Mouse (Mus musculus): Measurements from ENCODE around the gene Tango6. TPM values are rescaled to one million over a fixed set of nuclear protein-coding genes. Genes with fewer than 3 reads are reported as not detected.

Gene Tango6
- polyA plus RNA-seq, 1 experiment from 2014 or later: 6.0 TPM

- no peak for ATAC-seq (ENCODE audit: low read depth)
- 87% methylated on average over 5 of the region's 5 CpGs for WGBS
- H3K4me2 ChIP-seq: no peak overlapping the region
Measured at GRCm38 (mm10) chr8:106829526-106830045, 146.7 kb downstream of the Tango6 start.

GRCm38 (mm10) chr8:106834899-106835298 is 152.0 kb downstream of the Tango6 start:
- no peaks in the 10 kb centered on the region for H3K27me3 ChIP-seq
- no peaks in the 10 kb centered on the region for H3K36me3 ChIP-seq
- H3K4me2 ChIP-seq: no peak overlapping the region
- 82% methylated on average over 1 of the region's 1 CpGs for WGBS
- H3K4me3 ChIP-seq: no peak overlapping the region
- H3K27ac ChIP-seq (replicated peaks): no peak overlapping the region
- H3K4me1 ChIP-seq (replicated peaks): peaks cover 13% of the 10 kb centered on the region
- ATAC-seq (ENCODE audit: low read depth): no peak
- no peaks in the 10 kb centered on the region for H3K9me3 ChIP-seq
- no peak overlapping the region for H3K9ac ChIP-seq

More at GRCm38 (mm10) chr8:106829526-106830045, 146.7 kb downstream of the Tango6 start:
- H3K27me3 ChIP-seq: no peaks in the 10 kb centered on the region
- H3K27ac ChIP-seq (replicated peaks): no peak overlapping the region
- no peaks in the 10 kb centered on the region for H3K4me1 ChIP-seq (replicated peaks)
- no peak overlapping the region for H3K9ac ChIP-seq
- H3K4me3 ChIP-seq: no peak overlapping the region
- no peaks in the 10 kb centered on the region; the same call in 1 of the 2 replicates for H3K36me3 ChIP-seq
- H3K9me3 ChIP-seq: no peaks in the 10 kb centered on the region

- Histone ChIP-seq H3K4me1 (replicated peaks) (peaks cover 17% of the 10 kb centered on the region), H3K9ac (no peak overlapping the region), H3K4me3 (no peak overlapping the region), H3K36me3 (no peaks in the 10 kb centered on the region), H3K4me2 (no peak overlapping the region), H3K27ac (replicated peaks) (no peak overlapping the region), H3K27me3 (no peaks in the 10 kb centered on the region), H3K9me3 (no peaks in the 10 kb centered on the region)
- 81% methylated on average over 6 of the region's 6 CpGs for WGBS
- no peak for ATAC-seq (ENCODE audit: low read depth)
Measured at GRCm38 (mm10) chr8:106836525-106836924, 153.7 kb downstream of the Tango6 start.

GRCm38 (mm10) chr8:106838803-106839202 is 155.9 kb downstream of the Tango6 start:
- 84% methylated on average over 6 of the region's 6 CpGs for WGBS
- Histone ChIP-seq H3K4me2 (no peak overlapping the region), H3K9ac (peak overlapping the region; percentile 38; the same call in 1 of the 2 replicates), H3K36me3 (peaks cover 4% of the 10 kb centered on the region; the same call in 1 of the 2 replicates), H3K9me3 (no peaks in the 10 kb centered on the region), H3K27ac (replicated peaks) (peak overlapping the region; percentile 66; the same call in 1 of the 2 replicates), H3K4me3 (no peak overlapping the region), H3K27me3 (no peaks in the 10 kb centered on the region), H3K4me1 (replicated peaks) (peaks cover 17% of the 10 kb centered on the region)
- ATAC-seq (ENCODE audit: low read depth): no peak

- 41% methylated on average over 11 of the region's 11 CpGs for WGBS
- ATAC-seq (ENCODE audit: low read depth): no peak
- H3K4me2 ChIP-seq: no peak overlapping the region
Measured at GRCm38 (mm10) chr8:106839209-106840001, 156.5 kb downstream of the Tango6 start.

GRCm38 (mm10) chr8:106850034-106850433 is 167.2 kb downstream of the Tango6 start:
- WGBS: 86% methylated on average over 10 of the region's 10 CpGs
- H3K27me3 ChIP-seq: no peaks in the 10 kb centered on the region
- H3K27ac ChIP-seq (replicated peaks): no peak overlapping the region
- H3K4me1 ChIP-seq (replicated peaks): no peaks in the 10 kb centered on the region
- H3K9ac ChIP-seq: no peak overlapping the region
- no peaks in the 10 kb centered on the region for H3K9me3 ChIP-seq
- no peak overlapping the region for H3K4me2 ChIP-seq
- H3K4me3 ChIP-seq: no peak overlapping the region
- H3K36me3 ChIP-seq: no peaks in the 10 kb centered on the region
- no peak for ATAC-seq (ENCODE audit: low read depth)

More at GRCm38 (mm10) chr8:106839209-106840001, 156.5 kb downstream of the Tango6 start:
- Histone ChIP-seq H3K9me3 (no peaks in the 10 kb centered on the region), H3K27ac (replicated peaks) (peak overlapping the region; percentile 66), H3K4me1 (replicated peaks) (peaks cover 17% of the 10 kb centered on the region), H3K4me3 (no peak overlapping the region), H3K27me3 (no peaks in the 10 kb centered on the region), H3K9ac (peak overlapping the region; percentile 38; the same call in 1 of the 2 replicates), H3K36me3 (peaks cover 4% of the 10 kb centered on the region; the same call in 1 of the 2 replicates)

GRCm38 (mm10) chr8:106854534-106855241 is 171.8 kb downstream of the Tango6 start:
- H3K27me3 ChIP-seq: no peaks in the 10 kb centered on the region
- no peaks in the 10 kb centered on the region for H3K36me3 ChIP-seq
- H3K4me2 ChIP-seq: no peak overlapping the region
- 0 out of 2 replicates have a peak overlapping the region, but pooled peaks have one; percentile 17 for H3K9ac ChIP-seq
- no peak for ATAC-seq (ENCODE audit: low read depth)
- no peaks in the 10 kb centered on the region for H3K9me3 ChIP-seq
- no peak overlapping the region for H3K27ac ChIP-seq (replicated peaks)
- no peak overlapping the region for H3K4me3 ChIP-seq
- 45% methylated on average over 8 of the region's 8 CpGs for WGBS
- H3K4me1 ChIP-seq (replicated peaks): no peaks in the 10 kb centered on the region

GRCm38 (mm10) chr8:106855242-106855562 is 172.3 kb downstream of the Tango6 start:
- Histone ChIP-seq H3K4me1 (replicated peaks) (no peaks in the 10 kb centered on the region), H3K36me3 (no peaks in the 10 kb centered on the region), H3K4me3 (no peak overlapping the region), H3K27me3 (no peaks in the 10 kb centered on the region), H3K27ac (replicated peaks) (no peak overlapping the region), H3K9me3 (no peaks in the 10 kb centered on the region), H3K9ac (0 out of 2 replicates have a peak overlapping the region, but pooled peaks have one; percentile 17), H3K4me2 (no peak overlapping the region)
- 83% methylated on average over 3 of the region's 3 CpGs for WGBS
- no peak for ATAC-seq (ENCODE audit: low read depth)

GRCm38 (mm10) chr8:106862845-106863244 is 180.0 kb downstream of the Tango6 start:
- Histone ChIP-seq H3K4me1 (replicated peaks) (0 out of 2 replicates have a peak, but pooled peaks cover 6% of the 10 kb centered on the region), H3K9me3 (no peaks in the 10 kb centered on the region), H3K27me3 (peaks cover 9% of the 10 kb centered on the region; the same call in 1 of the 2 replicates), H3K9ac (no peak overlapping the region), H3K27ac (replicated peaks) (no peak overlapping the region), H3K36me3 (no peaks in the 10 kb centered on the region), H3K4me2 (no peak overlapping the region), H3K4me3 (no peak overlapping the region)
- WGBS: 89% methylated on average over 10 of the region's 10 CpGs
- ATAC-seq (ENCODE audit: low read depth): no peak

GRCm38 (mm10) chr8:106865354-106865753 is 182.5 kb downstream of the Tango6 start:
- Histone ChIP-seq H3K4me2 (no peak overlapping the region), H3K27ac (replicated peaks) (no peak overlapping the region), H3K9me3 (no peaks in the 10 kb centered on the region), H3K36me3 (no peaks in the 10 kb centered on the region), H3K27me3 (peaks cover 34% of the 10 kb centered on the region), H3K4me3 (no peak overlapping the region), H3K9ac (no peak overlapping the region), H3K4me1 (replicated peaks) (peaks cover 15% of the 10 kb centered on the region)
- ATAC-seq (ENCODE audit: low read depth): no peak
- 73% methylated on average over 9 of the region's 9 CpGs for WGBS

- Histone ChIP-seq H3K9me3 (no peaks in the 10 kb centered on the region), H3K4me2 (peak within 1 kb of the TSS; percentile 86), H3K36me3 (peaks cover 14% of the 10 kb centered on the region), H3K27ac (replicated peaks) (peak within 1 kb of the TSS; percentile 39), H3K4me3 (peak within 1 kb of the TSS; percentile 60), H3K27me3 (peaks cover 71% of the 10 kb centered on the region), H3K9ac (peak within 1 kb of the TSS; percentile 80), H3K4me1 (replicated peaks) (peaks cover 38% of the 10 kb centered on the region)
- ATAC-seq (ENCODE audit: low read depth): no peak
- WGBS: under 1% methylated on average over 18 of the region's 18 CpGs
Measured at GRCm38 (mm10) chr8:106870051-106870450, 187.2 kb downstream of the Tango6 start, which contains the start of gene Has3. Has3 (plus strand) TSS chr8:106870242.

Data from neural tube, embryonic 13.5 days (tissue).